Comparison of ENCODE assay signal across 8 mouse cellular contexts in the genomic region with DNA sequence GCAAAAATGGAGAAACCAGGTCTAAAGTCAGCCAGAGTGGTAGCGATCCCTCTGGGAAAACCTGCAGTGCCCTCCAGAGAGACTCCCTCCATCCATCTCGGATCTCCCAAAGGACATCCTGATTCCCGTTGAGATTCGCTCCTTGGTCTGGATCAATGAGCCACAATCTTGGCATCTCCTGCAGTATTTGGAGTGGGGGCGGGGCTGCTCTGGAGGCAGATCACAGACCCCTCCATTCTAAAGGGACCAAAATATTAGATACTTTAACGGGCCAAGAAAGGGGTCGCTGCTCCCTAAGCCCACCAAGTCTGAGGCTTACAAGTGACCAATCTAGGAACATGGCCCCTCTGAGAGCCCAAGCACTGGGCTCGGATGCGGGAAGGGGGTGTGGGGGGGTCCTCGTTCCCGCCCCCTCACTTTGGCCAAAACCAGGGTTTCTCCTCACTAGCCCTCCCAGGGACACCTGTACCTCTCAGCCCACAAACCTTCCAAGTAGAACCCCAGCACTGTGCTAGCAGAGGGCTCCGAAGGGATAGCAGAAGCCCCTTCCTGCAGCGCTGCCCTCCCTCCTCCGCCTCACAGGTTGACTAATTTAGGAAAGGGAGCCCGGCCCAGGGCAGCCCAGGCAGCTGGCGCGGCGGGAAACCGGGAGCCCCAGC. TPM values are rescaled to one million over a fixed set of nuclear protein-coding genes. Genes with fewer than 3 reads are reported as not detected.
DNase-seq lines count a peak whose midpoint lies in the region; ATAC-seq lines count a peak whose summit lies in the region.

No protein-coding gene starts in this region.

- H3K36me3 ChIP-seq in lung, embryonic 16.5 days (ENCODE audit: control insufficient read depth, insufficient read depth, low read length) = no peaks in the 10 kb centered on the region
- H3K36me3 ChIP-seq in forebrain, embryonic 16.5 days (ENCODE audit: control insufficient read depth, insufficient read depth) = no peaks in the 10 kb centered on the region
- peaks cover 38% of the 10 kb centered on the region for H3K36me3 ChIP-seq in midbrain, embryonic 10.5 days

- H3K27ac ChIP-seq in lung, embryonic 16.5 days (ENCODE audit: low read length) = peak overlapping the region; percentile 86
- H3K27ac ChIP-seq in forebrain, embryonic 16.5 days (ENCODE audit: low read length) = peak overlapping the region; percentile 95
- peak overlapping the region; percentile 94 for H3K27ac ChIP-seq in midbrain, embryonic 10.5 days (replicated peaks)

- H3K9ac ChIP-seq in lung, embryonic 16.5 days (ENCODE audit: low read length) = peak overlapping the region; percentile 79
- peak overlapping the region; percentile 77 for H3K9ac ChIP-seq in forebrain, embryonic 16.5 days (replicated peaks; ENCODE audit: low read depth, low read length)

- H3K4me3 ChIP-seq in lung, embryonic 16.5 days (ENCODE audit: low read length) = peak overlapping the region; percentile 74
- H3K4me3 ChIP-seq in forebrain, embryonic 16.5 days (replicated peaks; ENCODE audit: low read length) = peak overlapping the region; percentile 84
- H3K4me3 ChIP-seq in midbrain, embryonic 10.5 days = peak overlapping the region; percentile 68

- no peaks in the 10 kb centered on the region for H3K9me3 ChIP-seq in lung, embryonic 16.5 days (ENCODE audit: control insufficient read depth, low read length)
- no peaks in the 10 kb centered on the region for H3K9me3 ChIP-seq in forebrain, embryonic 16.5 days (ENCODE audit: control insufficient read depth, low read length)
- H3K9me3 ChIP-seq in midbrain, embryonic 10.5 days (replicated peaks) = peaks cover 3% of the 10 kb centered on the region; the same call in 1 of the 2 replicates

- H3K4me1 ChIP-seq in lung, embryonic 16.5 days (replicated peaks; ENCODE audit: control insufficient read depth, insufficient read depth, low read length) = peaks cover 15% of the 10 kb centered on the region
- H3K4me1 ChIP-seq in forebrain, embryonic 16.5 days (replicated peaks; ENCODE audit: control insufficient read depth, insufficient read depth, low read length) = peaks cover 21% of the 10 kb centered on the region
- H3K4me1 ChIP-seq in midbrain, embryonic 10.5 days = peaks cover 48% of the 10 kb centered on the region

- under 1% methylated on average over 19 of the region's 19 CpGs for WGBS in lung, embryonic 16.5 days
- under 1% methylated on average over 18 of the region's 19 CpGs for whole genome bisulfite sequencing in forebrain, embryonic 16.5 days
- WGBS in midbrain, embryonic 10.5 days = under 1% methylated on average over 19 of the region's 19 CpGs

- no peaks in the 10 kb centered on the region for H3K27me3 ChIP-seq in lung, embryonic 16.5 days (ENCODE audit: control insufficient read depth, insufficient read depth, low read depth, low read length)
- no peaks in the 10 kb centered on the region for H3K27me3 ChIP-seq in forebrain, embryonic 16.5 days (replicated peaks; ENCODE audit: control insufficient read depth, insufficient read depth, low read length)
- no peaks in the 10 kb centered on the region for H3K27me3 ChIP-seq in midbrain, embryonic 10.5 days (ENCODE audit: low read depth, poor library complexity, severe bottlenecking)

- H3K4me2 ChIP-seq in lung, embryonic 16.5 days (ENCODE audit: low read depth, low read length) = peak overlapping the region; percentile 92
- peak overlapping the region; percentile 91 for H3K4me2 ChIP-seq in forebrain, embryonic 16.5 days (ENCODE audit: low read length)

- peak; percentile 45 for DNase-seq in embryo, embryonic 10 days (ENCODE audit: low spot score)
- DNase-seq in embryo, embryonic 9.5 days (ENCODE audit: extremely low spot score) = no peak
- no peak for DNase-seq in lung, postnatal 14 days
- DNase-seq in midbrain, embryonic 10.5 days (ENCODE audit: low spot score) = no peak
- no peak for DNase-seq in urinary bladder, postnatal 10 days (ENCODE audit: low spot score)
- no peak for DNase-seq in left cerebral cortex, adult 18-20 months (ENCODE audit: low spot score in 2 of 2)

- 0 out of 2 replicates have a peak, but pooled peaks have one; percentile 1 for ATAC-seq in lung, embryonic 16.5 days (ENCODE audit: low read depth)
- ATAC-seq in forebrain, embryonic 16.5 days = peak; percentile 6

RNA-seq across cellular contexts. Expression of a gene that starts 56.6 kb away (rescaled TPM):
- polyA plus RNA-seq in lung, embryonic 16.5 days (2015; fragmentation: Nextera tagmentation; extraction: Ambion mirVana) = 33.7 and 35.1 TPM in 2 replicates
- polyA plus RNA-seq in forebrain, embryonic 16.5 days (2015; fragmentation: Nextera tagmentation; extraction: Ambion mirVana) = 29.1 and 32.5 TPM in 2 replicates
- polyA plus RNA-seq in midbrain, embryonic 10.5 days (2016; fragmentation: Nextera tagmentation; extraction: Ambion mirVana) = 64.9 and 73.0 TPM in 2 replicates
- total RNA-seq in left cerebral cortex, adult 18-20 months (2021) = 10 to 100 TPM; 38.6 to 45.8 TPM
